Mouse (Mus musculus) neural tube, embryonic 14.5 days (tissue): ENCODE data around the gene Cnep1r1. TPM values are rescaled to one million over a fixed set of nuclear protein-coding genes. Genes with fewer than 3 reads are reported as not detected.

Source experiments
- ATAC-seq: fragments of 200-750 bp; cut with Nextera tagmentation; 2 replicates; pipeline ENCODE4 v1.8.0; 2017; ENCODE audit warnings: low read depth, mild to moderate bottlenecking, moderate TSS enrichment, moderate library complexity
- H3K27ac ChIP-seq: fragments of 300-500 bp; sonication (generic); 2 replicates; pipeline ENCODE4 v1.5.1; 2014; ENCODE audit warnings: low read depth, mild to moderate bottlenecking, control low read depth, low read length, moderate library complexity, mixed read lengths
- H3K27me3 ChIP-seq: fragments of 300-500 bp; sonication (generic); 2 replicates; pipeline ENCODE4 v1.6.1; 2014; ENCODE audit warnings: low read length; ENCODE audit not compliant: control insufficient read depth, insufficient read depth
- H3K36me3 ChIP-seq: fragments of 300-500 bp; sonication (generic); 2 replicates; pipeline ENCODE4 v1.6.1; 2014; ENCODE audit warnings: low read length, mixed read lengths; ENCODE audit not compliant: control insufficient read depth, insufficient read depth
- H3K4me1 ChIP-seq: fragments of 300-500 bp; sonication (generic); 2 replicates; pipeline ENCODE4 v1.6.1; 2014; ENCODE audit warnings: low read length; ENCODE audit not compliant: control insufficient read depth, insufficient read depth
- H3K4me2 ChIP-seq: fragments of 300-500 bp; sonication (generic); 2 replicates; pipeline ENCODE4 v1.6.1; 2014; ENCODE audit warnings: mild to moderate bottlenecking, low read depth, low read length, control low read depth
- H3K4me3 ChIP-seq: fragments of 300-500 bp; sonication (generic); 2 replicates; pipeline ENCODE4 v1.5.1; 2014; ENCODE audit warnings: low read depth, low read length, control low read depth, mixed read lengths
- H3K9ac ChIP-seq: fragments of 300-500 bp; sonication (generic); replicated peaks from 2 replicates; pipeline ENCODE4 v1.6.1; 2014; ENCODE audit warnings: low read depth, mild to moderate bottlenecking, control low read depth, low read length, mixed read lengths
- H3K9me3 ChIP-seq: fragments of 300-500 bp; sonication (generic); 2 replicates; pipeline ENCODE4 v1.6.1; 2016; ENCODE audit warnings: low read length; ENCODE audit not compliant: control insufficient read depth
- WGBS: fragments of 180-500 bp; shearing (Covaris S2); extraction: QIAGEN DNeasy Blood & Tissue Kit; methylation state at CpG from one replicate; pipeline ENCODE4 v1.1.7; 2014; 5-methylcytosine and 5-hydroxymethylcytosine counted together
- polyA plus RNA-seq: library from polyadenylated mRNA; unstranded; fragments of >200 nt; fragmentation: Nextera tagmentation; extraction: Ambion mirVana; gene quantifications from 2 replicates; pipeline ENCODE4 v1.2.1, GENCODE M21; 2014

Cnep1r1 gene
- polyA plus RNA-seq, 1 experiment from 2014 or later = 25.3 TPM

- Histone ChIP-seq H3K36me3 (peaks cover 19% of the 10 kb centered on the region; the same call in 1 of the 2 replicates), H3K27ac (no peak overlapping the region), H3K9ac (no peak overlapping the region), H3K4me3 (no peak overlapping the region), H3K27me3 (no peaks in the 10 kb centered on the region), H3K4me1 (no peaks in the 10 kb centered on the region), H3K9me3 (no peaks in the 10 kb centered on the region), H3K4me2 (no peak overlapping the region)
- ATAC-seq = no peak
- 97% methylated on average over 2 of the region's 2 CpGs for WGBS
Measured at GRCm38 (mm10) chr8:88124850-88125249, 6.3 kb downstream of the Cnep1r1 start.

DNA sequence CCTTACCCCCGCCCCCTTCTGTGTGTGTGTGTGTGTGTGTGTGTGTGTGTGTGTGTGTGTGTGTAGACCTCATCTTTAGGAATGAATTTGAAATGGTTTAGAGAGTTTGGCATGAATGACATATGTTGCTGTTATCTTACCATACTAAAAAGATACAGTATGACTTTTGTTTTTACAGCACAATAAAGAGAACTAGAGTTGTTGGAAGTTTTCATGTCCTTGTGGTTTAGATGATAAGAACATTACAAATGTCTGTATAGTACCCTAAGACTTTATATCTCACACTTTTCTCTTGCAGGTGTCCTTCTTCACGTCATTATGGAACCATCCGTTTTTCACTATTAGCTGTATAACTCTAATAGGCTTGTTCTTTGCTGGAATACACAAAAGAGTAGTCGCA is 10.8 kb downstream of the Cnep1r1 start:
- ATAC-seq = no peak
- H3K4me2 ChIP-seq = no peak overlapping the region
- H3K36me3 ChIP-seq = peaks cover 34% of the 10 kb centered on the region
- WGBS = 97% methylated on average over 4 of the region's 4 CpGs
- H3K9ac ChIP-seq = no peak overlapping the region
- H3K27me3 ChIP-seq = no peaks in the 10 kb centered on the region
- H3K4me1 ChIP-seq = no peaks in the 10 kb centered on the region
- H3K27ac ChIP-seq = no peak overlapping the region
- no peak overlapping the region for H3K4me3 ChIP-seq
- H3K9me3 ChIP-seq = no peaks in the 10 kb centered on the region

DNA sequence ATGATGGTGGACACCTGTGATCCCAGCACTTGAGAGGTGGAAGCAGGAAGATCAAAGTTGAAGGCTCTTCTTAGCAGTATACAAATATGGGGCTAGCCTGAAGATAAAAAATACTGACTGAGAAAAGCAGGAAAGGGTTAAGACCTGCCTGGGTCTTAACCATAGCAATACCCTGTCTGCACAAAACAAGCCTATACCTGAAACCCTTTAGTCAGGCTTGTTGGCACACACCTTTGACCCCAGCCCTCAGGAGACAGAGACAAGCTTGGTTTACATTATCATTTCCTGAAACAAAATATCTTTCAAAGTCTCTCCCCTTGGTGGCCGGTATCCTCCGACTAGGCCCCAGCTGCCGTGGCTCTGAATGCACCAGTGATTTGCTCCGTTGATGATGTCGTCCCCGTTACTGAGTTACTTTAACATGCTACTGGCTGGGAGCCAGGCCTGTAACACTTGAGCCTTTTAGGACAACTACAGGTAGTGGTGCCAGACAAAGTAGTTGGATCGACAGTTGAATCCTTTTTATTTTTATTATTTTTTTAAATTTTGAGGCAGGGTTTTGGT is 12.3 kb downstream of the Cnep1r1 start:
- no peak overlapping the region for H3K9ac ChIP-seq
- H3K4me2 ChIP-seq = no peak overlapping the region
- no peaks in the 10 kb centered on the region for H3K4me1 ChIP-seq
- H3K9me3 ChIP-seq = no peaks in the 10 kb centered on the region
- H3K27me3 ChIP-seq = no peaks in the 10 kb centered on the region
- ATAC-seq = no peak
- H3K4me3 ChIP-seq = no peak overlapping the region
- H3K36me3 ChIP-seq = peaks cover 36% of the 10 kb centered on the region
- 62% methylated on average over 7 of the region's 7 CpGs for WGBS
- no peak overlapping the region for H3K27ac ChIP-seq

DNA sequence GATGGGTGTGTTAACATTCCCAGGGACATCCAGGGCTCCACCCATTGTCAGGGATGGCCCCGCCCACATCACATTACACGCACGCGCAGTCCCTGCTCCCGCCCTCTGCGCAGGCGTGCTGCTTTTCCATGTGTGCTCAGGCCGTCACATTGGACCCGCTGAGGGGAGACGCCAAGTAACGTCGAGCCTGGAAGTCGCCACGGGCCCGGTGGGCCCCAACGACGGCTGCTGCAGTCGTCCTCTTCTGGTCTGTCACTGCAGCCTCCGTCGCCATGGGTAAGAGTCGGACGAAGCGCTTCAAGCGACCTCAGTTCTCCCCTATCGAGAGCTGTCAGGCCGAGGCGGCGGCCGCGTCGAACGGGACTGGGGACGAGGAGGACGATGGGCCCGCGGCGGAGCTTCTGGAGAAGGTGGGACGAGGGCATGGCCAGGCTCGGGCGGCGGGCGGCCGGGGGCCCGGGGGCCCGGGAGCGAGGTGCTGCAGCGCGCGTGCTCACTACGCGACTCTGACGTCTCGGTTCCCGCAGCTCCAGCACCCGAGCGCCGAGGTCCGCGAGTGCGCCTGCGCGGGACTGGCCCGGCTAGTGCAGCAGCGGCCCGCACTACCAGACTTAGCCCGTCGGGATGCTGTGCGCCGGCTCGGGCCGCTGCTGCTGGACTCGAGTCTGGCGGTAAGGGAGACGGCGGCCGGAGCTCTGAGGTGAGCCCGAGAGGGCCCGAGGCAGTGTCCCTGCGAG is 19.3 kb downstream of the Cnep1r1 start, which contains the start of gene Heatr3:
Heatr3 (plus strand) TSS at position 108 of the 737 bp plus-strand sequence.
- under 1% methylated on average over 77 of the region's 79 CpGs for WGBS
- Histone ChIP-seq H3K27me3 (no peaks in the 10 kb centered on the region), H3K4me1 (peaks cover 6% of the 10 kb centered on the region; the same call in 1 of the 2 replicates), H3K36me3 (peaks cover 25% of the 10 kb centered on the region), H3K4me2 (peak within 1 kb of the TSS; percentile 77), H3K27ac (peak within 1 kb of the TSS; percentile 97), H3K4me3 (peak within 1 kb of the TSS; percentile 96), H3K9me3 (no peaks in the 10 kb centered on the region), H3K9ac (peak within 1 kb of the TSS; percentile 82)
- ATAC-seq = peak; percentile 98

DNA sequence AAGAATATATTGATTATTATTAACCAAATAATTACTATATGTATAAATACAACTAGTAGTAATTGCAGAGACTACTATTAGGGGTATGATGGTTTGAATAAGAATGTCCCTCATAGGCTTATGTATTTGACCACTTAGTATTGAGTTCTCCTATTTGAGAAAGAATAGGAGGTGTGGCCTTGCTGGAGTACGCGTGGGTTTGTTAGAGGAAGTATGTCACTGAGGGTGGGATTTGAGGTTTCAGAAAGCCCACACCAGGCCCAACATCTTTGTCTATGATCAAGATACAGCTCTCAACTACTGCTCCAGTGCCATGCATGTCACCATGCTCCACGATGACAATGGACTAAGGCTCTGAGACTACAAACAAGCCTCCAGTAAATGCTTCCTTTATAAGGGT is 20.7 kb downstream of the Cnep1r1 start:
- Histone ChIP-seq H3K36me3 (peaks cover 23% of the 10 kb centered on the region), H3K4me2 (no peak overlapping the region), H3K9ac (no peak overlapping the region), H3K27ac (no peak overlapping the region), H3K4me3 (no peak overlapping the region), H3K9me3 (no peaks in the 10 kb centered on the region), H3K27me3 (no peaks in the 10 kb centered on the region), H3K4me1 (peaks cover 6% of the 10 kb centered on the region; the same call in 1 of the 2 replicates)
- no peak for ATAC-seq
- WGBS = 90% methylated on average over 3 of the region's 3 CpGs

DNA sequence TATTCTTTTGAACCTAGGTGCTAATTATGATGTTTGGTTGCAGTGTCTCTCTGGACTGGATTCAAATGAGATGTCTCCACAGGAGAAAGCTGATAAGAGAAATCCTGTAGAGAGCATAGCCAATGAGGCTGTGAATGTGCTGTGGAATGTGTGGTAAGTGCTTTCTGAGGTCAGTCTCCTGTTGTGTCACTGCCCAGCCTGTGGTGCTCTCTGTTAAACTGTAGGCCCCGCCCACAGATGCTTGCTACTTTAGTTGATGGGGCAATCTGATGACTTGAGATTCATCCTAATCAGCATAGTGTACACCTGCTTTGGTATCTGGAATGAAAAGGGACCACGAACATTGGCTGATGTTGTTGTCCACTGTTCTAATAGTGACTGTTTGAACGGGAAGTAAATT is 23.1 kb downstream of the Cnep1r1 start:
- H3K4me3 ChIP-seq = no peak overlapping the region
- H3K4me1 ChIP-seq = peaks cover 6% of the 10 kb centered on the region; the same call in 1 of the 2 replicates
- H3K36me3 ChIP-seq = peaks cover 23% of the 10 kb centered on the region; the same call in 1 of the 2 replicates
- H3K4me2 ChIP-seq = no peak overlapping the region
- no peak overlapping the region for H3K9ac ChIP-seq
- no peaks in the 10 kb centered on the region for H3K27me3 ChIP-seq
- no peak for ATAC-seq
- no peaks in the 10 kb centered on the region for H3K9me3 ChIP-seq
- no peak overlapping the region for H3K27ac ChIP-seq
- 90% methylated on average over 3 of the region's 3 CpGs for WGBS

GRCm38 (mm10) chr8:88144041-88144440 is 25.5 kb downstream of the Cnep1r1 start:
- H3K9ac ChIP-seq = no peak overlapping the region
- no peaks in the 10 kb centered on the region for H3K9me3 ChIP-seq
- no peak overlapping the region for H3K4me3 ChIP-seq
- no peak overlapping the region for H3K27ac ChIP-seq
- no peak for ATAC-seq
- no peaks in the 10 kb centered on the region for H3K27me3 ChIP-seq
- peaks cover 38% of the 10 kb centered on the region for H3K36me3 ChIP-seq
- no peak overlapping the region for H3K4me2 ChIP-seq
- no peaks in the 10 kb centered on the region for H3K4me1 ChIP-seq
- 95% methylated on average over 5 of the region's 5 CpGs for WGBS

GRCm38 (mm10) chr8:88150910-88151371 is 32.4 kb downstream of the Cnep1r1 start:
- Histone ChIP-seq H3K4me1 (no peaks in the 10 kb centered on the region), H3K27me3 (no peaks in the 10 kb centered on the region), H3K4me3 (no peak overlapping the region), H3K9me3 (no peaks in the 10 kb centered on the region), H3K27ac (no peak overlapping the region), H3K4me2 (no peak overlapping the region), H3K36me3 (peaks cover 43% of the 10 kb centered on the region), H3K9ac (no peak overlapping the region)
- ATAC-seq = no peak
- WGBS = 94% methylated on average over 6 of the region's 6 CpGs
